Mouse (Mus musculus): ENCODE results near the gene D430041D05Rik. TPM values are rescaled to one million over a fixed set of nuclear protein-coding genes. Genes with fewer than 3 reads are reported as not detected.

D430041D05Rik gene
- polyA plus RNA-seq, 1 experiment from 2014 or later: 1.0 TPM

DNA sequence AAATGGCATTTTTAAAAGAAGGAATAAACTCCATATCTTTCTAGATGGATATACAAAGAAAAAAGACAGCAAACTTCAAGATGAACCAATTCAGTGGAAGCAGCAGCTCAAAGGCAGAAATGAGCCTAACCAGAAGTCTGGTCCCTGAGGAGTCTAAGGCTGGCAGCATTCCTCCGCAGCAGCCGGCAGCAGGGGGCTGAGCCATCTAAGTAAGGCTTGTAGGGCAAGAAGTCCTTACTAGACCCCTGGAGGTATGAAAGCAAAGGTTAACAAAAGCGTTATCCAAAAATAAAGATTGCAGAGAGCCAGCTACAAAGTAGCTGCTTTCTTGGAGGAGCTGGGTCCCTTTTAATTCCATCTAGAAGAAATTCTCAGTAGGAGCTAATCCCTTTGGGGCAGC, 32.0 kb downstream of the D430041D05Rik start:
- Histone ChIP-seq H3K4me2 (ENCODE audit: low read depth, low read length) (no peak overlapping the region), H3K9me3 (ENCODE audit: control insufficient read depth, low read length) (no peaks in the 10 kb centered on the region), H3K36me3 (ENCODE audit: control insufficient read depth, insufficient read depth, low read length) (no peaks in the 10 kb centered on the region), H3K9ac (ENCODE audit: low read depth, low read length) (no peak overlapping the region), H3K4me3 (ENCODE audit: low read depth, low read length) (no peak overlapping the region), H3K27me3 (replicated peaks; ENCODE audit: control insufficient read depth, insufficient read depth, low read length) (peaks cover 5% of the 10 kb centered on the region; the same call in 1 of the 2 replicates), H3K4me1 (ENCODE audit: control insufficient read depth, insufficient read depth, low read length) (no peaks in the 10 kb centered on the region), H3K27ac (replicated peaks; ENCODE audit: low read depth, low read length) (no peak overlapping the region)
- no peak for DNase-seq (ENCODE audit: low spot score)
- WGBS: 6% methylated on average over 3 of the region's 3 CpGs
- ATAC-seq (ENCODE audit: low read depth): no peak

DNA sequence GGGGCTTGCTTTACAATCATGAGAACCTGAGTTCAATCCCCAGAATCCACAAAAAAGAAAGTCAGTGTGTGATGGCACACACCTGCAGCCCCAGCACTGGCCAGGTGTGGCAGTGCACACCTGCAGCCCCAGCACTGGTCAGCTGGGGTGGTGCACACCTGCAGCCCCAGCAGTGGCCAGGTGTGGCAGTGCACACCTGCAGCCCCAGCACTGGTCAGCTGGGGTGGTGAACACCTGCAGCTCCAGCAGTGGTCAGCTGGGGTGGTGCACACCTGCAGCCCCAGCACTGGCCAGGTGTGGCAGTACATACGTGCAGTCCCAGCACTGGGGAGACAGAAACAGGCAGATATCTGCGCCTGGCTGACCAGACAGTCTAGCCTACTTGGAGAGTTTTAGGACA, 32.8 kb downstream of the D430041D05Rik start:
- H3K4me1 ChIP-seq (ENCODE audit: control insufficient read depth, insufficient read depth, low read length): no peaks in the 10 kb centered on the region
- ATAC-seq (ENCODE audit: low read depth): no peak
- no peak overlapping the region for H3K27ac ChIP-seq (replicated peaks; ENCODE audit: low read depth, low read length)
- H3K9me3 ChIP-seq (ENCODE audit: control insufficient read depth, low read length): no peaks in the 10 kb centered on the region
- no peaks in the 10 kb centered on the region for H3K36me3 ChIP-seq (ENCODE audit: control insufficient read depth, insufficient read depth, low read length)
- WGBS: 59% methylated on average over 2 of the region's 2 CpGs
- no peak overlapping the region for H3K4me3 ChIP-seq (ENCODE audit: low read depth, low read length)
- DNase-seq (ENCODE audit: low spot score): no peak
- no peak overlapping the region for H3K4me2 ChIP-seq (ENCODE audit: low read depth, low read length)
- H3K9ac ChIP-seq (ENCODE audit: low read depth, low read length): no peak overlapping the region
- peaks cover 5% of the 10 kb centered on the region; the same call in 1 of the 2 replicates for H3K27me3 ChIP-seq (replicated peaks; ENCODE audit: control insufficient read depth, insufficient read depth, low read length)

- ATAC-seq (ENCODE audit: low read depth): no peak
- no peaks in the 10 kb centered on the region for H3K9me3 ChIP-seq (ENCODE audit: control insufficient read depth, low read length)
- no peaks in the 10 kb centered on the region for H3K4me1 ChIP-seq (ENCODE audit: control insufficient read depth, insufficient read depth, low read length)
- no peaks in the 10 kb centered on the region for H3K27me3 ChIP-seq (replicated peaks; ENCODE audit: control insufficient read depth, insufficient read depth, low read length)
- H3K36me3 ChIP-seq (ENCODE audit: control insufficient read depth, insufficient read depth, low read length): no peaks in the 10 kb centered on the region
- H3K4me3 ChIP-seq (ENCODE audit: low read depth, low read length): no peak overlapping the region
- H3K4me2 ChIP-seq (ENCODE audit: low read depth, low read length): no peak overlapping the region
- WGBS: 74% methylated on average over 4 of the region's 4 CpGs
- H3K9ac ChIP-seq (ENCODE audit: low read depth, low read length): no peak overlapping the region
- H3K27ac ChIP-seq (replicated peaks; ENCODE audit: low read depth, low read length): no peak overlapping the region
- DNase-seq (ENCODE audit: low spot score): no peak
These were observed 38.7 kb downstream of the D430041D05Rik start for GRCm38 (mm10) chr2:104372156-104372555.

GRCm38 (mm10) chr2:104371606-104372130, 39.1 kb downstream of the D430041D05Rik start:
- Histone ChIP-seq H3K9me3 (ENCODE audit: control insufficient read depth, low read length) (no peaks in the 10 kb centered on the region), H3K27ac (replicated peaks; ENCODE audit: low read depth, low read length) (no peak overlapping the region), H3K36me3 (ENCODE audit: control insufficient read depth, insufficient read depth, low read length) (no peaks in the 10 kb centered on the region), H3K27me3 (replicated peaks; ENCODE audit: control insufficient read depth, insufficient read depth, low read length) (no peaks in the 10 kb centered on the region), H3K4me1 (ENCODE audit: control insufficient read depth, insufficient read depth, low read length) (no peaks in the 10 kb centered on the region), H3K4me2 (ENCODE audit: low read depth, low read length) (no peak overlapping the region), H3K4me3 (ENCODE audit: low read depth, low read length) (no peak overlapping the region), H3K9ac (ENCODE audit: low read depth, low read length) (no peak overlapping the region)
- DNase-seq (ENCODE audit: low spot score) (no peak), ATAC-seq (ENCODE audit: low read depth) (no peak)
- WGBS: 70% methylated on average over 6 of the region's 6 CpGs

DNA sequence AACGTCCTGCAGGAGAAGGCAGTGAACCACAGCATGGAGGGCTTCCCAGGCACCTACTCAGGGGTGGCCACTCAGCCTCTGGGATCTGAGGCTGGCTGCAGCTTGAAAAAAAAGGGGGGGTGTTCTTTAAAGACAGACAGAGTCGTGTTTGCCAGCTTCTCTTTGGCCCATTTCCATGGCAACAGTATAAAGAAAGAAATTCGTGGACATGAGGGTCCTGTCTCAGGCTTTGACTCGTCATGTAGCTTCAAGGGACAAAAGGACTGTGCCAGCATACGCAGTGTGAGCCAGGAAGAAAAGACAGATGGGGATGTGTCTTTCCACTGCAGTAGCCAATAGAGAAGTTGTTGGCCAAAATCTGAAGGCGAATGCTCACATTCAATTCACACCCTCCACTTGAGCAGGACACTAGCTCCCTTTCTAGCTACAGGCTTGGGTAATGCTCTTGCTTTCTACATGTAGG, 42.9 kb downstream of the D430041D05Rik start:
- ATAC-seq (ENCODE audit: low read depth) (no peak; the same call in 1 of the 2 replicates), DNase-seq (ENCODE audit: low spot score) (no peak)
- H3K9ac ChIP-seq (ENCODE audit: low read depth, low read length): no peak overlapping the region
- no peak overlapping the region for H3K4me3 ChIP-seq (ENCODE audit: low read depth, low read length)
- H3K4me2 ChIP-seq (ENCODE audit: low read depth, low read length): no peak overlapping the region
- no peaks in the 10 kb centered on the region for H3K27me3 ChIP-seq (replicated peaks; ENCODE audit: control insufficient read depth, insufficient read depth, low read length)
- H3K27ac ChIP-seq (replicated peaks; ENCODE audit: low read depth, low read length): no peak overlapping the region
- no peaks in the 10 kb centered on the region for H3K36me3 ChIP-seq (ENCODE audit: control insufficient read depth, insufficient read depth, low read length)
- no peaks in the 10 kb centered on the region for H3K9me3 ChIP-seq (ENCODE audit: control insufficient read depth, low read length)
- WGBS: 39% methylated on average over 6 of the region's 6 CpGs
- no peaks in the 10 kb centered on the region for H3K4me1 ChIP-seq (ENCODE audit: control insufficient read depth, insufficient read depth, low read length)

- Histone ChIP-seq H3K27me3 (replicated peaks; ENCODE audit: control insufficient read depth, insufficient read depth, low read length) (no peaks in the 10 kb centered on the region), H3K27ac (replicated peaks; ENCODE audit: low read depth, low read length) (no peak overlapping the region), H3K9me3 (ENCODE audit: control insufficient read depth, low read length) (no peaks in the 10 kb centered on the region), H3K9ac (ENCODE audit: low read depth, low read length) (no peak overlapping the region), H3K4me1 (ENCODE audit: control insufficient read depth, insufficient read depth, low read length) (no peaks in the 10 kb centered on the region), H3K4me3 (ENCODE audit: low read depth, low read length) (no peak overlapping the region), H3K36me3 (ENCODE audit: control insufficient read depth, insufficient read depth, low read length) (no peaks in the 10 kb centered on the region), H3K4me2 (ENCODE audit: low read depth, low read length) (no peak overlapping the region)
- ATAC-seq (ENCODE audit: low read depth) (no peak), DNase-seq (ENCODE audit: low spot score) (peak; percentile 26)
- WGBS: 69% methylated on average over 2 of the region's 2 CpGs
These were observed 43.5 kb downstream of the D430041D05Rik start for GRCm38 (mm10) chr2:104367291-104367690.

DNA sequence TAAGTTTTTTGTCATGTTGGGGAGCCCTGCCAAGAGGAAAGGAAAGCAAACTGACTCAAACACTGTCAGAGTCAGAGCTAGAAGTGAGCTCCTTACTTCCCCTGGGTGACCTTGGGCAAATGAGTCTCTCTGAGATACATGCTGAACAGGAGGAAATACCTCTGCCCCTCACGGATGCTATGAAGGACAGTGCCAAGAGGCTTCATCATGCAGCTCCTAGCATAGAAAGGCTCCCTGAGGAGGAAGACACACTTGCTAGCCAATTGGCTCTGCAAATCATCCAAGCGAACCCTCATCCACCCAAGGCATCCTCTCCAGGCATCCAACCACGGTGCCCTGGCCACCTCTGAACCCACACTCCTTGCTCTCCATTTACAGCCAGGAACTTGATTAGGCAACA, 51.5 kb downstream of the D430041D05Rik start:
- Histone ChIP-seq H3K4me1 (ENCODE audit: control insufficient read depth, insufficient read depth, low read length) (no peaks in the 10 kb centered on the region), H3K4me2 (ENCODE audit: low read depth, low read length) (no peak overlapping the region), H3K9me3 (ENCODE audit: control insufficient read depth, low read length) (no peaks in the 10 kb centered on the region), H3K27me3 (replicated peaks; ENCODE audit: control insufficient read depth, insufficient read depth, low read length) (no peaks in the 10 kb centered on the region), H3K27ac (replicated peaks; ENCODE audit: low read depth, low read length) (no peak overlapping the region), H3K9ac (ENCODE audit: low read depth, low read length) (no peak overlapping the region), H3K4me3 (ENCODE audit: low read depth, low read length) (no peak overlapping the region), H3K36me3 (ENCODE audit: control insufficient read depth, insufficient read depth, low read length) (no peaks in the 10 kb centered on the region)
- no peak for ATAC-seq (ENCODE audit: low read depth)
- DNase-seq (ENCODE audit: low spot score): no peak
- 65% methylated on average over 3 of the region's 3 CpGs for WGBS

- H3K27me3 ChIP-seq (replicated peaks; ENCODE audit: control insufficient read depth, insufficient read depth, low read length): no peaks in the 10 kb centered on the region
- H3K9ac ChIP-seq (ENCODE audit: low read depth, low read length): no peak overlapping the region
- DNase-seq (ENCODE audit: low spot score) (no peak), ATAC-seq (ENCODE audit: low read depth) (no peak)
- 82% methylated on average over 1 of the region's 1 CpGs for WGBS
- H3K27ac ChIP-seq (replicated peaks; ENCODE audit: low read depth, low read length): no peak overlapping the region
- no peak overlapping the region for H3K4me2 ChIP-seq (ENCODE audit: low read depth, low read length)
- no peaks in the 10 kb centered on the region for H3K36me3 ChIP-seq (ENCODE audit: control insufficient read depth, insufficient read depth, low read length)
- no peaks in the 10 kb centered on the region for H3K9me3 ChIP-seq (ENCODE audit: control insufficient read depth, low read length)
- H3K4me1 ChIP-seq (ENCODE audit: control insufficient read depth, insufficient read depth, low read length): no peaks in the 10 kb centered on the region
- no peak overlapping the region for H3K4me3 ChIP-seq (ENCODE audit: low read depth, low read length)
These were observed 51.9 kb downstream of the D430041D05Rik start for GRCm38 (mm10) chr2:104358881-104359280.

GRCm38 (mm10) chr2:104356531-104356930, 54.3 kb downstream of the D430041D05Rik start:
- 74% methylated on average over 4 of the region's 4 CpGs for WGBS
- no peak for ATAC-seq (ENCODE audit: low read depth)

More at GRCm38 (mm10) chr2:104356531-104356930, 54.3 kb downstream of the D430041D05Rik start:
- H3K4me3 ChIP-seq (ENCODE audit: low read depth, low read length): no peak overlapping the region
- no peaks in the 10 kb centered on the region for H3K27me3 ChIP-seq (replicated peaks; ENCODE audit: control insufficient read depth, insufficient read depth, low read length)
- H3K4me1 ChIP-seq (ENCODE audit: control insufficient read depth, insufficient read depth, low read length): no peaks in the 10 kb centered on the region
- no peaks in the 10 kb centered on the region for H3K9me3 ChIP-seq (ENCODE audit: control insufficient read depth, low read length)
- no peak overlapping the region for H3K9ac ChIP-seq (ENCODE audit: low read depth, low read length)
- no peak for DNase-seq (ENCODE audit: low spot score)
- no peaks in the 10 kb centered on the region for H3K36me3 ChIP-seq (ENCODE audit: control insufficient read depth, insufficient read depth, low read length)
- no peak overlapping the region for H3K27ac ChIP-seq (replicated peaks; ENCODE audit: low read depth, low read length)
- H3K4me2 ChIP-seq (ENCODE audit: low read depth, low read length): no peak overlapping the region

Measured in embryonic facial prominence, embryonic 14.5 days (tissue).